Mouse (Mus musculus) hindbrain, embryonic 14.5 days (tissue): ENCODE measurements at regions not wholly inside any gene's neighbourhood (a gene's known extent, or its start where the extent isn't known, plus 50 kb on each side); places are given as distances from the start of the nearest gene placed in this dataset.

ENCODE experiments used
- ATAC-seq: fragments of 200-750 bp; cut with Nextera tagmentation; 2 replicates; pipeline ENCODE4 v1.8.0; 2017; ENCODE audit warnings: moderate number of reproducible peaks, mild to moderate bottlenecking, moderate TSS enrichment, moderate library complexity; ENCODE audit not compliant: low FRiP score
- DNase-seq: peaks from one replicate; pipeline ENCODE4 v3.0.0-alpha.2; 2015; ENCODE audit warnings: low spot score
- H3K27ac ChIP-seq: fragments of 300-500 bp; sonication (generic); 2 replicates; pipeline ENCODE4 v1.5.1; 2014; ENCODE audit warnings: mild to moderate bottlenecking, moderate library complexity
- H3K27me3 ChIP-seq: fragments of 300-500 bp; sonication (generic); 2 replicates; pipeline ENCODE4 v1.6.1; 2014; ENCODE audit warnings: mild to moderate bottlenecking, low read length, mixed read lengths; ENCODE audit not compliant: control insufficient read depth, insufficient read depth
- H3K36me3 ChIP-seq: fragments of 300-500 bp; sonication (generic); replicated peaks from 2 replicates; pipeline ENCODE4 v1.6.1; 2014; ENCODE audit not compliant: control insufficient read depth, insufficient read depth
- H3K4me1 ChIP-seq: fragments of 300-500 bp; sonication (generic); replicated peaks from 2 replicates; pipeline ENCODE4 v1.6.1; 2014; ENCODE audit warnings: antibody characterized with exemption, low read length, mixed read lengths; ENCODE audit not compliant: control insufficient read depth, insufficient read depth
- H3K4me2 ChIP-seq: fragments of 300-500 bp; sonication (generic); replicated peaks from 2 replicates; pipeline ENCODE4 v1.6.1; 2014; ENCODE audit warnings: mild to moderate bottlenecking, moderate library complexity
- H3K4me3 ChIP-seq: fragments of 300-500 bp; sonication (generic); replicated peaks from 2 replicates; pipeline ENCODE4 v1.5.1; 2014; ENCODE audit warnings: mild to moderate bottlenecking, low read length
- H3K9ac ChIP-seq: fragments of 300-500 bp; sonication (generic); 2 replicates; pipeline ENCODE4 v1.6.1; 2014
- H3K9me3 ChIP-seq: fragments of 300-500 bp; sonication (generic); 2 replicates; pipeline ENCODE4 v1.6.1; 2016; ENCODE audit warnings: low read length; ENCODE audit not compliant: control insufficient read depth
- WGBS: fragments of 180-500 bp; shearing (Covaris S2); extraction: QIAGEN DNeasy Blood & Tissue Kit; methylation state at CpG from one replicate; pipeline ENCODE4 v1.1.7; 2014; 5-methylcytosine and 5-hydroxymethylcytosine counted together

DNA sequence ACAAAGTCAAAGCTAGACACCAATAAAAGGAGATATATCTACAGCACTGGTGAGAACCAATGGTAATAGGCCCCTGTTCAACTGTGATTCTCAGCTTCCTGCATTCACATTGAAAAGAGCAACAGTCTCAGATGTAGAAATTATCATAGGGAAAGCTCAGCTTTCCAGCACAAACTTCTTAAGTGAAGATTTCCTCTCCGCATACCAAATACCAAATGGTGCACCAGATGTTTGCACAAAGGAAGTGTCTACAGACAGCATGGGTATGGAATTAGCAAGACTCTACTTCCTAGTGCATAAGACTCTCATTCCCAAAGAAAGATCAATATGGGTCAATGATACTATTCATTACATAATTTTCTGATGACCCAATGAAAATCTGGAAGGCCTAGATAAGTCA is 486.0 kb upstream of the Nox3 start:
- Histone ChIP-seq H3K9me3 (no peaks in the 10 kb centered on the region), H3K4me1 (no peaks in the 10 kb centered on the region; the same call in 1 of the 2 replicates), H3K27ac (no peak overlapping the region), H3K4me3 (no peak overlapping the region), H3K4me2 (no peak overlapping the region), H3K36me3 (no peaks in the 10 kb centered on the region), H3K9ac (no peak overlapping the region), H3K27me3 (no peaks in the 10 kb centered on the region)
- no peak for DNase-seq
- ATAC-seq: no peak
- WGBS: 92% methylated on average over 1 of the region's 1 CpGs

- DNase-seq: no peak
- Histone ChIP-seq H3K4me1 (no peaks in the 10 kb centered on the region), H3K9ac (no peak overlapping the region), H3K27me3 (no peaks in the 10 kb centered on the region), H3K36me3 (no peaks in the 10 kb centered on the region), H3K4me2 (no peak overlapping the region), H3K9me3 (no peaks in the 10 kb centered on the region), H3K4me3 (no peak overlapping the region), H3K27ac (no peak overlapping the region)
- 70% methylated on average over 9 of the region's 9 CpGs for WGBS
- no peak for ATAC-seq
Observed at GRCm38 (mm10) chr17:4186802-4187201, 490.7 kb upstream of the Nox3 start.

DNA sequence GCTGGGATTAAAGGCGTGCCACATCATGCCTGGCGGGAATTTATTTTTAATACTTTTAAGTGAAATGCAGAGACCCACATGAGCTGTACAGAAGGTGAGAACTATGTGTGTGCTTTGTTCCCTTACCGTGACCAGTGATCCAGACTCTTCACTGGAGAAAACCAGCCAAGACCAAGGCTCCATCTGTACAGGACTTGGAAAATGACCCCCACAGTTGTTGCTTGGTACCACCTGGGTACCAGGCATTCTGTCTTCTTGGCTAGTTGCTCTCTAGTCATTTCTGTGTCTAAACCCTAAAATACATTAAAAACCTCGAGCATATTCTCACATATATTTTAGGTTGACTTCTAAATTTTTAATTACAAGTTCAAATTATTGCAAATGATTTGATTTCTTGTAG is 491.5 kb upstream of the Nox3 start:
- DNase-seq: no peak
- Histone ChIP-seq H3K4me1 (no peaks in the 10 kb centered on the region), H3K36me3 (no peaks in the 10 kb centered on the region), H3K27me3 (no peaks in the 10 kb centered on the region), H3K4me3 (no peak overlapping the region), H3K4me2 (no peak overlapping the region), H3K9me3 (no peaks in the 10 kb centered on the region), H3K9ac (no peak overlapping the region), H3K27ac (no peak overlapping the region)
- no peak for ATAC-seq
- WGBS: 87% methylated on average over 4 of the region's 4 CpGs

- no peaks in the 10 kb centered on the region for H3K27me3 ChIP-seq
Observed at GRCm38 (mm10) chr17:4196793-4197448, 500.9 kb upstream of the Nox3 start.

DNA sequence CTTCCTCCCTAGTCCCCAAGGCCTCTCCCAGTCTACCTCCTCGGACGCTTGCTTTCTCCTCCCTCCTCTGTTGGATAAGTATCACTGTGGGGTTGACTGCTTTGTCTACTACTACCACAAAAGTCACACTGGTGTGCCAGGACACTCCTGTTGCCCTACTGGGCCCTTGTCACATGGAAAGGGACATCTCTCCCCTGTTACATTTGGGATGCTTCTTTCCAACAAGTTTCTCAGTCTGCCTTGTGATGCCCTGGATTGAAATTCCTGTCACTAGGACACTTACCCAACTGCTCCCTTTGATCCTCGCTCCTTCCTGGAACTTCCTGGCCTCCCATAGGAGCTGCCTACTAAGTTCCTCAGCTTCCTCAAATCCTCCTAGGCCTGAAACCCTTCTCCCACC is 501.9 kb upstream of the Nox3 start:
- no peak overlapping the region for H3K4me2 ChIP-seq
- no peak for ATAC-seq
- H3K9me3 ChIP-seq: no peaks in the 10 kb centered on the region
- H3K27ac ChIP-seq: no peak overlapping the region
- WGBS: 87% methylated on average over 3 of the region's 3 CpGs
- no peak overlapping the region for H3K4me3 ChIP-seq
- peaks cover 6% of the 10 kb centered on the region; the same call in 1 of the 2 replicates for H3K4me1 ChIP-seq
- no peak overlapping the region for H3K9ac ChIP-seq
- no peaks in the 10 kb centered on the region for H3K36me3 ChIP-seq
- H3K27me3 ChIP-seq: no peaks in the 10 kb centered on the region
- no peak for DNase-seq

More at GRCm38 (mm10) chr17:4196793-4197448, 500.9 kb upstream of the Nox3 start:
- Histone ChIP-seq H3K4me1 (peaks cover 6% of the 10 kb centered on the region; the same call in 1 of the 2 replicates), H3K9ac (no peak overlapping the region), H3K4me2 (no peak overlapping the region), H3K27ac (no peak overlapping the region), H3K36me3 (no peaks in the 10 kb centered on the region), H3K9me3 (no peaks in the 10 kb centered on the region), H3K4me3 (no peak overlapping the region)
- DNase-seq: no peak
- ATAC-seq: no peak
- 52% methylated on average over 8 of the region's 8 CpGs for WGBS

DNA sequence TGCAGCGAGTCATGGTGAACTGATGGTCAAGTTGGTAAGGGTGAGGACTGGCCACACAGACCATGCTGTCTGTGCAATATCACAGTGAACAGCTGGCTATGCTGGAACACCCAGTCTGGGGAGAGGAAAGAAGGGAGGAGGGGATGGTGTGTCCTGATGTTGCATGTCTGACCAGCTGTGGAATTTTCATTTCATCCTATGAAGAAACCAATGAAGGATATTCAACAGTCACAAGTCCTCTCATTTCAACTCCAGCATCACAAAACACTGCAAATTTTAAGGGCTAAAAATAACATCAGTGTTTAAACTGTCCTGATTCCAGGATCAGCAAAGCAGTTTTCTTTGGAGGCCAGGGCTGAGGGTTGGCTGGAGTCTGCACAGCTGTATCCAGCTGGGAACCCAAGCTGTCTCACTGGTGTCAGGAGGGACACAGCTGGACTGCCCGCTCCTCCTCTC is 503.7 kb upstream of the Nox3 start:
- peaks cover 6% of the 10 kb centered on the region; the same call in 1 of the 2 replicates for H3K4me1 ChIP-seq
- ATAC-seq (no peak), DNase-seq (no peak)
- H3K4me3 ChIP-seq: no peak overlapping the region
- whole genome bisulfite sequencing: 83% methylated on average over 2 of the region's 2 CpGs
- H3K27me3 ChIP-seq: no peaks in the 10 kb centered on the region
- no peak overlapping the region for H3K27ac ChIP-seq
- H3K9me3 ChIP-seq: no peaks in the 10 kb centered on the region
- no peak overlapping the region for H3K9ac ChIP-seq
- H3K4me2 ChIP-seq: no peak overlapping the region
- H3K36me3 ChIP-seq: no peaks in the 10 kb centered on the region

GRCm38 (mm10) chr17:4201300-4201699 is 505.2 kb upstream of the Nox3 start:
- Histone ChIP-seq H3K4me2 (no peak overlapping the region), H3K36me3 (no peaks in the 10 kb centered on the region), H3K9me3 (no peaks in the 10 kb centered on the region), H3K27me3 (no peaks in the 10 kb centered on the region), H3K27ac (no peak overlapping the region), H3K4me3 (no peak overlapping the region), H3K9ac (no peak overlapping the region), H3K4me1 (peaks cover 6% of the 10 kb centered on the region; the same call in 1 of the 2 replicates)
- no peak for ATAC-seq
- 91% methylated on average over 4 of the region's 4 CpGs for WGBS
- no peak for DNase-seq

DNA sequence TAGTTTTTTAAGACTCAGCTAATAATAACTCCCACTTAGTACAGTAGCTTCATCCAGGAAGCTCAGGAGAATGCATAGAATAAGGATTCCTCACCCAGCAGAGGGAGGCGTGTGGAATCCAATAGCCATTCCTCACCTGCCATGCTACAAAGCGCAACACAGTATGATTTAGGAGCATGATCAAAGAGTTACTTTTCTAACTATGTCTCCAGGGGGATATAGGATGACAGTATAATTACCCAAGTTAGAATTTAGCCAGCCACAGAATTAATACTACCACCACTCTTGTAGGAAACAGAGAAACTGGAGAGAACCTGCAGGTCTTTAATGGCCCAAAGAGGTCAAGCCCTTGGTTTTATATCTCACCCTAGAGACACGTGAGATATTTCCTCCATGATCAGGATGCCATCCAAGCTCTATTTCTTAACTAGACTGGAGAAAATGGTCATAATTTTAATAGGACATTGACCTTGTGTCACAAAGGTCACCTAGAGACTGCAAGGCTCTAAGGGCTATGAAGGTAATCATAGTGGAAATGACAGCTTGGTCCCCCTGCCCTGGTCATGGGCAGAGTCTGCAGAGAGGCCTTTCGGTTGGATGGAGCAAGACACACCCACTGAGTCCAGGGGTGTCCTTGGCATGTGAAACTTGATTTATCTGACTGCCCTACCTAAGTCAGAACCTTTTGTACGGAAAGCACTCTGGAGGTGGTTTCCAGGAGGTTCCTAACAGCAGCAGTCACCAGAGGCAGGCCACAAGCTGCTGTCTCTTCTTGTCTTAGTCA is 512.3 kb upstream of the Nox3 start:
- Histone ChIP-seq H3K4me2 (no peak overlapping the region), H3K9me3 (no peaks in the 10 kb centered on the region), H3K4me1 (peaks cover 3% of the 10 kb centered on the region; the same call in 1 of the 2 replicates), H3K9ac (no peak overlapping the region), H3K4me3 (no peak overlapping the region), H3K27ac (no peak overlapping the region), H3K27me3 (no peaks in the 10 kb centered on the region), H3K36me3 (no peaks in the 10 kb centered on the region)
- DNase-seq: no peak
- 85% methylated on average over 5 of the region's 5 CpGs for WGBS
- no peak for ATAC-seq

DNA sequence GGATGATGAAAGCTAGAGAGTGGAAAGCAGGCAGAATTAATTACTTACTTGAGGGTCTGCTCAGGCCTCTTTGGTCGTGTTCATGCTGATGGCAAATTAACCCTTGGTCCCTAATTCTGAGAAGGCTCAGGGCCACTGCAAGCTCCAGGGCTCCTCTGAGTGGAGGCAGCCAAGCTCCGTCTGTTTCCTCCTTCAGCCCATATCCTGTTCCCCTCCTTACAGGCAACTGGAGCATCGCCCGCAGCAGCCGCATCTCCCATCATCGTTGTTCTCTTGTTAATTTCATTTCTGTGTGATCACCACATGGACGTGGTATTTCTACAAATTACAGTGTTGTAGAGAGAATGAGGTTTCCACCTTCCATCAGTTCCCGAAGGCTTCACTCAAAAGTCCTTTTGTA is 513.6 kb upstream of the Nox3 start:
- DNase-seq (no peak), ATAC-seq (no peak)
- Histone ChIP-seq H3K4me3 (no peak overlapping the region), H3K9ac (no peak overlapping the region), H3K27ac (no peak overlapping the region), H3K27me3 (no peaks in the 10 kb centered on the region), H3K4me2 (no peak overlapping the region), H3K4me1 (peaks cover 3% of the 10 kb centered on the region; the same call in 1 of the 2 replicates), H3K9me3 (no peaks in the 10 kb centered on the region), H3K36me3 (no peaks in the 10 kb centered on the region)
- WGBS: 87% methylated on average over 8 of the region's 8 CpGs
